Mouse (Mus musculus) liver, embryonic 11.5 days (tissue): ENCODE measurements at regions not wholly inside any gene's neighbourhood (a gene's known extent, or its start where the extent isn't known, plus 50 kb on each side); places are given as distances from the start of the nearest gene placed in this dataset.

Experiments
- ATAC-seq: fragments of 200-750 bp; cut with Nextera tagmentation; replicated peaks from 2 replicates; pipeline ENCODE4 v1.8.0; 2017; ENCODE audit warnings: moderate number of reproducible peaks, mild to moderate bottlenecking, moderate TSS enrichment, moderate library complexity; ENCODE audit not compliant: low FRiP score
- DNase-seq: peaks from one replicate; pipeline ENCODE4 v3.0.0-alpha.2; 2017; ENCODE audit warnings: low spot score
- H3K27ac ChIP-seq: fragments of 300-500 bp; sonication (generic); 2 replicates; pipeline ENCODE4 v1.5.1; 2014; ENCODE audit warnings: mild to moderate bottlenecking, low read depth, low read length, control low read depth
- H3K27me3 ChIP-seq: fragments of 300-500 bp; sonication (generic); replicated peaks from 2 replicates; pipeline ENCODE4 v1.6.1; 2014; ENCODE audit warnings: low read length, mixed read lengths; ENCODE audit not compliant: control insufficient read depth, insufficient read depth
- H3K36me3 ChIP-seq: fragments of 300-500 bp; sonication (generic); 2 replicates; pipeline ENCODE4 v1.6.1; 2014; ENCODE audit warnings: mild to moderate bottlenecking, low read length, moderate library complexity, mixed read lengths; ENCODE audit not compliant: control insufficient read depth, insufficient read depth
- H3K4me1 ChIP-seq: fragments of 300-500 bp; sonication (generic); replicated peaks from 2 replicates; pipeline ENCODE4 v1.6.1; 2014; ENCODE audit warnings: low read length, mixed read lengths; ENCODE audit not compliant: control insufficient read depth, insufficient read depth
- H3K4me2 ChIP-seq: fragments of 300-500 bp; sonication (generic); 2 replicates; pipeline ENCODE4 v1.6.1; 2014; ENCODE audit warnings: mild to moderate bottlenecking, control low read depth, moderate library complexity
- H3K4me3 ChIP-seq: fragments of 300-500 bp; sonication (generic); 2 replicates; pipeline ENCODE4 v1.5.1; 2014; ENCODE audit warnings: low read depth, low read length, control low read depth
- H3K9ac ChIP-seq: fragments of 300-500 bp; sonication (generic); 2 replicates; pipeline ENCODE4 v1.6.1; 2014; ENCODE audit warnings: low read depth, low read length, control low read depth
- H3K9me3 ChIP-seq: fragments of 300-500 bp; sonication (generic); 2 replicates; pipeline ENCODE4 v1.6.1; 2016; ENCODE audit warnings: low read length, inconsistent platforms, mixed read lengths; ENCODE audit not compliant: control insufficient read depth
- WGBS: fragments of 180-500 bp; shearing (Covaris S2); extraction: QIAGEN DNeasy Blood & Tissue Kit; methylation state at CpG from one replicate; pipeline ENCODE4 v1.1.7; 2014; 5-methylcytosine and 5-hydroxymethylcytosine counted together

DNA sequence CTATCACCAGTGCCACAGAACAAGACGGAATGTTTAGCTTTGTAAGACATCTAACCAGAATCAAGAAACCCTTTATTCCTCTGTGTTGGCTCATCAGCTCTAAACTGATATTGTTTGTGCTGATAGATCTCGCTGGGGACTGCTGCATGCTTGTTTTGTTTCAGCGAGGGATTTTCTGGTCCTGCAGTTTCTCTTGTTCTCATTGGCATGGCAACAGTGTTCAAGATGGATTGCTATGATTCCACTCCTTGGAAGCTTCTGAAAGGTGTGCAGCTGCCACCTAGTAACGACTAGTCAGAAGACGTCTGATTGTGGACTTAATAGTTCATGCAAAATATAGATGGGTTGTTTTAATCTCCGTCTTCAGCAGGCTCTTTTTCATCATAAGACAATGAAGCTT, 591.2 kb downstream of the Sorcs1 start:
- Histone ChIP-seq H3K4me3 (no peak overlapping the region), H3K4me1 (no peaks in the 10 kb centered on the region), H3K36me3 (no peaks in the 10 kb centered on the region), H3K9ac (no peak overlapping the region), H3K9me3 (no peaks in the 10 kb centered on the region), H3K4me2 (no peak overlapping the region), H3K27ac (no peak overlapping the region), H3K27me3 (no peaks in the 10 kb centered on the region)
- no peak for ATAC-seq
- DNase-seq = no peak
- WGBS = 74% methylated on average over 6 of the region's 6 CpGs

DNA sequence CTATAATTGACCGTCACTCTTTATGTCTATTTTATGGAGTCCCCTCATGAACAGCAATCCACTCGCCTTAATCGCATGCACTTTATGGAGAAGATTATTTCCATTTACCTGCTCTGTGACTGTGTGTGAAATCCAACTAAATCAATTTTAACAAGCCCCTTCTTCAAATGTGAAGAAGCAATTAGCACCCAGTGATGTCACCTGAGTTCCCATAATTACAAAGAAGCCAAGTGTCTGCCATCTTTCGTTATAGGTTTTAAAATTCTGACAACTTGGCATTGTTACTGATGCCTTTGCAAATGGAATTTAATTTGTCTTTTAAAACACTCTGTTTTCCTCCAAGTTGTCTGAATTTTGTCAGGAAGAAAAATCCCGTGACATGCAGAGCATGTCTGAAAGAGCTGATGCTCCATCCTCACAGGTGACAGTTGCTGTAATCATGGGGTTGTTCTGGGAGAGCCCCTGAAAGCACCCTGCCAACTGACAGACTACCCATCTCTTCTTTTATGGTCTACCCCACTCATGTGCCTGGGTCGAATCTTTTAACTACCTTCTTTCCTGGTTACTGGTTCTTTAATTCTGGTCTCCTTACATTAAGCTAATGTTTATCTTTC, 600.9 kb downstream of the Sorcs1 start:
- WGBS = 78% methylated on average over 6 of the region's 6 CpGs
- Histone ChIP-seq H3K36me3 (no peaks in the 10 kb centered on the region), H3K9ac (no peak overlapping the region), H3K27ac (no peak overlapping the region), H3K27me3 (no peaks in the 10 kb centered on the region), H3K4me2 (no peak overlapping the region), H3K9me3 (no peaks in the 10 kb centered on the region), H3K4me3 (no peak overlapping the region), H3K4me1 (no peaks in the 10 kb centered on the region)
- no peak for ATAC-seq
- no peak for DNase-seq

DNA sequence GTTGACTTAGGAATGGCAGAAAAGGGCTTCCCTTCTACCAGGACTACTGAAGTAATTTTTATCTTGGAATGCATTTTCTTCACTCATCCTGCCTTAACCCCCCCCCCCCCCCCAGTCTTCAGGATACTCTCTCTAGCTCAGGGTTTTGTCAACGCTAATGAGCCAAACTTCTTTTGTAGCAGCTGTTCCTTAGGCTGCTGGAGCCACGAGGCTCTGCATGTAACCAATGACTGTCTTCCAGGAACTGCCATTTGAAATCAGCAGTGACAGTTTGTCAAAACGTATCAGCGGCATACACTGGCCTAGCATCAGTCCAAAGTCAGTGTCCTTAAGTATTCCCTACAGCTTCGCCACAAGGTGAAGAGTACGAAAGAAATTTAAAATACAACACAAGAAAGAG, 618.0 kb downstream of the Sorcs1 start:
- no peak overlapping the region for H3K9ac ChIP-seq
- ATAC-seq (no peak), DNase-seq (no peak)
- no peak overlapping the region for H3K27ac ChIP-seq
- H3K4me1 ChIP-seq = no peaks in the 10 kb centered on the region
- H3K9me3 ChIP-seq = no peaks in the 10 kb centered on the region
- no peaks in the 10 kb centered on the region for H3K36me3 ChIP-seq
- H3K4me3 ChIP-seq = no peak overlapping the region
- H3K4me2 ChIP-seq = no peak overlapping the region
- 67% methylated on average over 6 of the region's 6 CpGs for WGBS
- H3K27me3 ChIP-seq = no peaks in the 10 kb centered on the region

DNA sequence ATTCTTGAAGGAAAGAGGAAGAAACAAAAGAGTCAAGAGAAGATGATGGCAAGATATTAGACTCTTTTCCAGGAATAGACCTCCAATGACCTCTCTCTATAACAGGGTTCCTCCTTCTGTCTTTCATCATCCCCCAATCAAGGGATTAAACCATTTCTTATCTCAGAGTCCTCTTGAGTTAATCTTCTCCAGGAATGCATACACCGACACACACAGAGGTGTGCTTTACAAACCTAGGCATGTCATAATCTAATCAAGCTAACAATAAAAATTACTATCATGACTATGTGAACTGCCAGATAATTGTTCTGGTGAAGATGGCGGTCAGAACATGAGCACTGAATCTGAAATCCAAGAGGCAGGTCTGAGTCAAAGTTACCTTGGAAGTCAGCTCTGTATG, 625.5 kb downstream of the Sorcs1 start:
- H3K27me3 ChIP-seq = no peaks in the 10 kb centered on the region
- H3K4me1 ChIP-seq = no peaks in the 10 kb centered on the region
- no peak overlapping the region for H3K9ac ChIP-seq
- ATAC-seq (no peak), DNase-seq (no peak)
- WGBS = 79% methylated on average over 2 of the region's 2 CpGs
- no peaks in the 10 kb centered on the region for H3K9me3 ChIP-seq
- H3K27ac ChIP-seq = no peak overlapping the region
- no peaks in the 10 kb centered on the region for H3K36me3 ChIP-seq
- no peak overlapping the region for H3K4me3 ChIP-seq
- no peak overlapping the region for H3K4me2 ChIP-seq

DNA sequence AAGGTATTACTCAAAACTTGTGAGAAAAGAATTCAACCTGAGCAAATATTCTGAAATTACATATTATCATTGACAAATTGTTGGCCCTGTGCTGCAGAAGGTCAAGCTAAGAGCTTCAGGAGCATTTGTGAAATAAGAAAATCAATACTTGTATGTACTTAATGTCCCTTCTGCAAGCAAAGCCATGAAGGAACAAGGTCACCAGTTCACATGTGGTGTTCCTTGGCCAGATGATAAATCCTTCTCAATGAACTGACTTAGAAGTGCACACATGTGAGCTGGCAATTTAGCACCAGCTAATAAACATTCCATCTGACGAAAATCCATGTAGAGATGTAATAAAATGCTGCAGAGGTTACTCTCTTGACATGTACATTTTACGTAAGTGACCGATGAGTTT, 632.7 kb downstream of the Sorcs1 start:
- H3K9ac ChIP-seq = no peak overlapping the region
- H3K36me3 ChIP-seq = no peaks in the 10 kb centered on the region
- no peak overlapping the region for H3K4me3 ChIP-seq
- no peak for ATAC-seq
- H3K27me3 ChIP-seq = no peaks in the 10 kb centered on the region
- no peak overlapping the region for H3K27ac ChIP-seq
- no peaks in the 10 kb centered on the region for H3K9me3 ChIP-seq
- WGBS = 83% methylated on average over 3 of the region's 3 CpGs
- H3K4me2 ChIP-seq = no peak overlapping the region
- no peak for DNase-seq
- no peaks in the 10 kb centered on the region for H3K4me1 ChIP-seq

DNA sequence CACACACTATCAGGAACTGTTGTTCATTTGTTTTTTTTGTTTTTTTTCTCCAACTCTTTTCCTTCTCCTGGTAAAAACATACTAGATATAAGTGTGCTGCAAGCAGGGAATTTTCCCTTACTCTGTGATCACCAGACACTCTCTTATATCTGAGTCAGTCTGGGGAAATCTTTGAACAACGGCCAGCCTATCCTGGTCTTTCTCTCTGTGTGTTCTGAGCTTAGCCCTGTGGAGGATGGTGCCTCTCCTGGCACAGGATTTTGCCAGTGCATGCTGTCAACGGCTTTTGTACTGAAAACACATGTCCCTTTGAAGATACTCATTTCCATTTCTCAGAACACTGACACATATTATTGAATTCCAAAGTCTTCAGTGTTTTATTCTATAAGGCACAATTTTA, 664.8 kb downstream of the Sorcs1 start:
- Histone ChIP-seq H3K4me3 (no peak overlapping the region), H3K4me1 (no peaks in the 10 kb centered on the region), H3K4me2 (no peak overlapping the region), H3K27me3 (no peaks in the 10 kb centered on the region), H3K36me3 (no peaks in the 10 kb centered on the region), H3K9me3 (no peaks in the 10 kb centered on the region), H3K9ac (no peak overlapping the region), H3K27ac (no peak overlapping the region)
- 52% methylated on average over 2 of the region's 2 CpGs for WGBS
- no peak for DNase-seq
- no peak for ATAC-seq

DNA sequence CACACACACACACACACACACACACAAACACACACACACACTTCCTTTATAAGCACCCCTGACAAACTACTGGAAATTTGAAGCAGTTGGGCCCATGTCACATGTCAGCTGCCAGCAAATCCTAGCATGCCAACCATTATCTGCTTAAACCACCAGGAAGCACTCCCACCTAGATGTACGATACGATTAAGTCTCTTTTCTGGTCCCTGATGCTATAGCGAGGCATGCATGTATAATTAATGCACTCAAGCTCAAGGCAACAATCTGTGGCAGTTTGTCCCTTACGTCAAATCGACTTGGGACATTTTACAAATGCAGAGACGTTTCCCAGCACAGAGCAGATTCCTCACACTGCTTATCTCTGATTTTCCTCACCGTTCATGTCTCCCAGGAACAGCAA, 673.2 kb downstream of the Sorcs1 start:
- WGBS = 52% methylated on average over 7 of the region's 7 CpGs
- ATAC-seq = no peak
- H3K9ac ChIP-seq = no peak overlapping the region
- H3K4me2 ChIP-seq = no peak overlapping the region
- no peak overlapping the region for H3K4me3 ChIP-seq
- no peak for DNase-seq
- H3K9me3 ChIP-seq = no peaks in the 10 kb centered on the region
- H3K4me1 ChIP-seq = no peaks in the 10 kb centered on the region
- H3K27ac ChIP-seq = no peak overlapping the region
- H3K36me3 ChIP-seq = no peaks in the 10 kb centered on the region
- no peaks in the 10 kb centered on the region for H3K27me3 ChIP-seq

DNA sequence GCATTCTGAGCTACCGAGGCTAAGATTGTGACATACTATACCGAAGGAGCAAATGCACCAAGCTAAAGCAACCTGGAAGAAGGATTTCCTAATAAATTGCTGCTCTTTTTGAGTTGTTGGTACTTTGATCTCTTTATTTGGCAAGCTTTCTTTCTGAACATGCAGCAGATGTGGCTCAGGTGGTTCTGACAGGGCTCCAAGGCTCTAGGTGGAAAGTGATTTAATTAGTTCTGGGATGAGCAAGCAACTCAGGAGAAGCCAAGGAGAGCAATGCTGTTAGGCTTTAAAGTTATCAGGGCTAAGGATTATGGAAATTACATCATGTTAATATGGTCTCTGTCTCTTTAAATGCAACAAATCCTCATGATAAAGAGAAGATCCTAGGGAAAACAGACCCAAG, 692.6 kb downstream of the Sorcs1 start:
- no peak overlapping the region for H3K4me3 ChIP-seq
- DNase-seq (no peak), ATAC-seq (no peak)
- no peak overlapping the region for H3K27ac ChIP-seq
- H3K27me3 ChIP-seq = no peaks in the 10 kb centered on the region
- 78% methylated on average over 2 of the region's 2 CpGs for WGBS
- no peaks in the 10 kb centered on the region for H3K36me3 ChIP-seq
- H3K9me3 ChIP-seq = no peaks in the 10 kb centered on the region
- no peak overlapping the region for H3K4me2 ChIP-seq
- H3K4me1 ChIP-seq = no peaks in the 10 kb centered on the region
- no peak overlapping the region for H3K9ac ChIP-seq

DNA sequence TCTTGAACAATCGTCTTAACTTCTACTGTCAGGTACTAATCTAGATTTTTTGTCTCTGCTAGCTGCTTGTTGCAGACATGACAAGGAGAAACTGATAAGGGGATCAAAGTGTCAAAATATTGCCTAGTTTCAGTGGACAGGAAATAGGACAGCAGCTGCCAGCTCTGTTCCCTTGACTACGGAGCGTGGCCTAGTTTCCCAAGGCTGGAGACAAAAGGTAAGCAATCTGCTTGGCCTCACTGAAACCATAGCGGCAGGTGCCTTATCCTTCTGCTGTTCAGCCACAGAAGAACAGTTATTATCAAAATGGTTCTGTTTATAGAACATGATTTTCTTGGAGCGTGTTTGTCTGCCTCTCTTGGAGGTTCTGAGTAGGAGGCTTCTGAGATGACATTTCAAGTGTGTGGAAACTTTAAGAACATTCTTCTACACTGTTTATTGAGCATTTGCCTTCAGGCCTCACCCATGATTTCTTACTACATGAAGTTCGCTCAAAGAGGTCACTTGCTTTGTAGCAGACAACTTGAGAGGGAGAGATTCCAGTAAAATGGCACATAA, 712.1 kb downstream of the Sorcs1 start:
- WGBS = 72% methylated on average over 6 of the region's 6 CpGs
- ATAC-seq (no peak), DNase-seq (no peak)
- H3K4me3 ChIP-seq = no peak overlapping the region
- no peaks in the 10 kb centered on the region for H3K4me1 ChIP-seq
- no peak overlapping the region for H3K27ac ChIP-seq
- H3K9ac ChIP-seq = no peak overlapping the region
- H3K36me3 ChIP-seq = no peaks in the 10 kb centered on the region
- H3K27me3 ChIP-seq = no peaks in the 10 kb centered on the region
- H3K9me3 ChIP-seq = no peaks in the 10 kb centered on the region
- no peak overlapping the region for H3K4me2 ChIP-seq
